Mouse (Mus musculus) olfactory bulb, adult 2 months (tissue): Measurements from ENCODE around the gene Elmod3.

Experiments
- CTCF ChIP-seq: fragments of 200-500 bp; IDR thresholded peaks from 2 replicates; pipeline ENCODE4 v1.5.1; 2012; ENCODE audit warnings: low read depth, mild to moderate bottlenecking, low read length, moderate library complexity; ENCODE audit not compliant: insufficient read depth
- POLR2A ChIP-seq: fragments of 200-500 bp; IDR thresholded peaks from 2 replicates; pipeline ENCODE4 v1.6.1; 2012; ENCODE audit warnings: mild to moderate bottlenecking, low read depth, low read length, moderate library complexity; ENCODE audit not compliant: insufficient read depth

GRCm38 (mm10) chr6:72553079-72553412 is 45.2 kb downstream of the Elmod3 start:
- no peak for TF ChIP-seq POLR2A
- no peak for TF ChIP-seq CTCF
